Mouse (Mus musculus) lung, adult 2 months (tissue): ENCODE results near the gene Osbpl9. TPM values are rescaled to one million over a fixed set of nuclear protein-coding genes. Genes with fewer than 3 reads are reported as not detected.

Experiments used
- DNase-seq: peaks from one replicate; pipeline ENCODE4 v3.0.0; 2022
- H3K4me1 ChIP-seq: fragments of 200-500 bp; 2 replicates; pipeline ENCODE4 v1.6.1; 2011; ENCODE audit warnings: low read length; ENCODE audit not compliant: control insufficient read depth, insufficient read depth
- H3K4me3 ChIP-seq: fragments of 200-500 bp; replicated peaks from 2 replicates; pipeline ENCODE3; 2011; ENCODE audit warnings: low read depth, mild to moderate bottlenecking, control low read depth, low read length; ENCODE audit errors: extremely low read depth
- CTCF ChIP-seq: fragments of 200-500 bp; IDR thresholded peaks from 2 replicates; pipeline ENCODE4 v1.5.1; 2011; ENCODE audit warnings: mild to moderate bottlenecking, low read length, control low read depth; ENCODE audit not compliant: insufficient read depth
- POLR2A ChIP-seq: fragments of 200-500 bp; IDR thresholded peaks from 2 replicates; pipeline ENCODE4 v1.6.1; 2011; ENCODE audit warnings: low read depth, mild to moderate bottlenecking, control low read depth, low read length, borderline replicate concordance; ENCODE audit errors: extremely low read depth
- WGBS: fragments of 180-500 bp; shearing (Covaris S2); methylation state at CpG from one replicate; pipeline ENCODE4 v1.1.7; 2018; 5-methylcytosine and 5-hydroxymethylcytosine counted together
- polyA plus RNA-seq: library from polyadenylated mRNA; depleted of rRNA; stranded (reverse); fragments of >200 nt; gene quantifications from 2 replicates; pipeline ENCODE4 v1.2.3, GENCODE M21; 2012; rRNA removed

Osbpl9 gene
- polyA plus RNA-seq, 1 experiment, result 167 TPM

- no peaks in the 10 kb centered on the region for H3K4me1 ChIP-seq
- no peak for DNase-seq
- H3K4me3 ChIP-seq, result no peak overlapping the region
- TF ChIP-seq CTCF (no peak), POLR2A (no peak)
- 74% methylated on average over 4 of the region's 4 CpGs for WGBS
These were observed 159.3 kb downstream of the Osbpl9 start for GRCm38 (mm10) chr4:109042739-109043138.

GRCm38 (mm10) chr4:109036327-109036726 is 165.7 kb downstream of the Osbpl9 start:
- TF ChIP-seq CTCF (peak; percentile 90), POLR2A (no peak)
- Histone ChIP-seq H3K4me3 (no peak overlapping the region), H3K4me1 (no peaks in the 10 kb centered on the region)
- DNase-seq, result peak; percentile 60

GRCm38 (mm10) chr4:109030266-109030665 is 171.8 kb downstream of the Osbpl9 start:
- WGBS, result 94% methylated on average over 2 of the region's 2 CpGs
- DNase-seq, result no peak

GRCm38 (mm10) chr4:109029857-109030256 is 172.2 kb downstream of the Osbpl9 start:
- DNase-seq, result no peak
- Histone ChIP-seq H3K4me3 (no peak overlapping the region), H3K4me1 (no peaks in the 10 kb centered on the region)
- TF ChIP-seq CTCF, result no peak
- TF ChIP-seq POLR2A, result no peak
- WGBS, result 88% methylated on average over 2 of the region's 2 CpGs

More at GRCm38 (mm10) chr4:109030266-109030665, 171.8 kb downstream of the Osbpl9 start:
- Histone ChIP-seq H3K4me3 (no peak overlapping the region), H3K4me1 (no peaks in the 10 kb centered on the region)
- TF ChIP-seq POLR2A (no peak), CTCF (no peak)

- DNase-seq, result no peak
- Histone ChIP-seq H3K4me1 (no peaks in the 10 kb centered on the region), H3K4me3 (no peak overlapping the region)
- TF ChIP-seq POLR2A, result no peak
- TF ChIP-seq CTCF, result no peak
- WGBS, result 69% methylated on average over 3 of the region's 3 CpGs
These were observed 175.5 kb downstream of the Osbpl9 start for GRCm38 (mm10) chr4:109026543-109026942.

GRCm38 (mm10) chr4:109025061-109025460 is 177.0 kb downstream of the Osbpl9 start:
- no peak overlapping the region for H3K4me3 ChIP-seq
- H3K4me1 ChIP-seq, result no peaks in the 10 kb centered on the region
- 70% methylated on average over 3 of the region's 3 CpGs for WGBS
- DNase-seq, result no peak
- no peak for TF ChIP-seq POLR2A
- TF ChIP-seq CTCF, result no peak

- no peak overlapping the region for H3K4me3 ChIP-seq
- no peak for TF ChIP-seq CTCF
- WGBS, result 63% methylated on average over 1 of the region's 1 CpGs
- DNase-seq, result no peak
- no peaks in the 10 kb centered on the region; the same call in 1 of the 2 replicates for H3K4me1 ChIP-seq
These were observed 180.1 kb downstream of the Osbpl9 start for GRCm38 (mm10) chr4:109021976-109022375.

GRCm38 (mm10) chr4:109019301-109019700 is 182.8 kb downstream of the Osbpl9 start:
- Histone ChIP-seq H3K4me1 (no peaks in the 10 kb centered on the region; the same call in 1 of the 2 replicates), H3K4me3 (no peak overlapping the region)
- TF ChIP-seq POLR2A (no peak), CTCF (no peak)
- no peak for DNase-seq
- WGBS, result 59% methylated on average over 4 of the region's 4 CpGs

GRCm38 (mm10) chr4:109017441-109017840 is 184.6 kb downstream of the Osbpl9 start:
- DNase-seq, result peak; percentile 29
- TF ChIP-seq POLR2A, result no peak
- no peak for TF ChIP-seq CTCF
- 46% methylated on average over 7 of the region's 7 CpGs for WGBS
- Histone ChIP-seq H3K4me3 (no peak overlapping the region), H3K4me1 (no peaks in the 10 kb centered on the region; the same call in 1 of the 2 replicates)

GRCm38 (mm10) chr4:109014091-109014490 is 188.0 kb downstream of the Osbpl9 start:
- Histone ChIP-seq H3K4me3 (no peak overlapping the region), H3K4me1 (no peaks in the 10 kb centered on the region; the same call in 1 of the 2 replicates)
- 92% methylated on average over 4 of the region's 4 CpGs for WGBS
- TF ChIP-seq POLR2A (no peak), CTCF (no peak)
- DNase-seq, result no peak

Other genes with a start within 250 kb of the Osbpl9 start
- 20.9 and 40.4 TPM in 2 replicates for gene Nrd1, start 201.6 kb downstream of the Osbpl9 start, polyA plus RNA-seq
- gene Calr4, start 32.2 kb upstream of the Osbpl9 start, polyA plus RNA-seq, result 0.18 TPM in 1 of 2 replicates, not detected in the other
- gene Eps15, start 78.0 kb upstream of the Osbpl9 start, polyA plus RNA-seq, result 11.0 and 18.9 TPM in 2 replicates
- gene Ttc39a, start 204.4 kb upstream of the Osbpl9 start, polyA plus RNA-seq, result 14.8 and 16.4 TPM in 2 replicates